Mouse (Mus musculus): ENCODE results near the gene Golph3l.
"Not testable (repeated sequence)": the region's sequence is repeated elsewhere in the genome, so short reads cannot be mapped to it uniquely, and the experiment has no call there.

Golph3l gene

DNA sequence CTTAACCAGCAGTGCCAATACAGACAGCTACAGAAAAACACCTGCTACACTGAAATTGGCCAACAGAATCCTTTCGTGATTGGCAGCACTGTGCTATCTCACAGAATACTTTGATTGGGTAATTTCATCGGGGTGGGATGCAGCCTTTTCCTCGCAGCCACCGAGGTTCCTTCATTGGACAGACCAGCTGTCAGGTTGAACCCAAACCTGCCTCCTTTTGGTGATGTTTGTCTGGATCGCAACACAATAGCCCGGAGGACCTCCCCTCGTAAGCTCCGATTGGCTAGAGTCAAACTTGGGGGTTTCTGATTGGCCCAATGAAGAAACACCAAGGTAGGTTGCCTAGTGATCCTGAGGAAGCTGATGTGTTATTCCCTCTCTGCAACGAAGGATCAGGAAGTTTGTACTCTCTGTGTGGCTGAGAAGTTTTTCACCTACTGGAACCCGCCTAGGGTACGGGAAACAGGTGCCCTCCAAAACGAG lies at the start of gene Golph3l:
Gene Golph3l, plus strand, starts transcription at position 331 of the 483 bp plus-strand sequence.
- peak; percentile 94 for DNase-seq

DNA sequence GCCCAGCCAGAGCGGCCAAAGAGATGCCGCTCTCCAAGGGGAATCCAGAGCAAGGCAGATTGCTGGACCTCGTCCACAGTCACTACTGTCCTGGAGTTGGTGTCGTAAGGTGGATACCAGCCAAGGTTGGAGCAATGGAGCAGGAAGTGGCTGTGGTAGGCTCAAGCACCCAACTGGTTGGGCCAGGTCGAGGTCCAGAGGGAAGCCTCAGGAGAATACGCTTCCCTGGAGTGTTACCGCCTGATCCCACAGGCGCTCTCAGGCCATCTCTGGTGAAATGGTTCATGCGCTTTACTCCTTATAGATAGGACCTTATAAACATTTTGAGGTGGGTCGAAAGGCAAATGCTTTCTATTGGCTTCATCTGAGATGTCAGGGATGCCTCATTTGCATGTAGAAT lies 49.8 kb upstream of the Golph3l start:
- no peak for DNase-seq

DNA sequence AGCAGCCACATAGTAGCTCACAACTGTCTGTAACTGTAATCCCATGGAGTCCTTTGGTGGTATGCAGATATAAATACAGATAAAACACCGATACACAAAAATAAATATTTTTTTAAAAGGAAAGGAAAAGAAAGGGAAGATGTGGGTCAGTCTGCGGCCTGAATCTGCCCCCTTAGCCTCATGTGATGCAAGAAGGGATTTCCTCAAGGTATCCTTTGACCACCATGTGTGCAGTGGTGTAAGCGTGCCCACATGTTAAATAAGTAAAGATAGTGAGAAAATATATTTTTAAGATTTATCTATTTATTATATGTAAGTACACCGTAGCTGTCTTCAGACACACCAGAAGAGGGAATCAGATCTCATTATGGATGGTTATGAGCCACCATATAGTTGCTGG lies 48.9 kb upstream of the Golph3l start:
- DNase-seq, result no peak

DNA sequence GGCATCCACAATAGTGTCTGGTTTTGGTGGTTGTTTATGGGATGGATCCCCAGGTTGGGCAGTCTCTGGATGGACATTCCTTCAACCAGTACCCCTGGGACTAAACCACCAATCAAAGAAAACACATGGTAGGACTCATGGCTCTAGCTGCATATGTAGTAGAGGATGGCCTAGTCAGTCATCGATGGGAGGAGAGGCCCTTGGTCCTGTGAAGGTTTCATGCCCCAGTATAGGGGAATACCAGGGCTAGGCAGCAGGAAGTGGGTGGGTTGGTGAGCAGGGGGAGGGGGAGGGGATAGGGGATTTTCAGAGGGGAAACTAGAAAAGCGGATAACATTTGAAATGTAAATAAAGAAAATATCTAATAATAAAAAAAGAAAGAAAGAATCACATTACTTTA lies 47.5 kb upstream of the Golph3l start:
- DNase-seq, result not testable (repeated sequence)

DNA sequence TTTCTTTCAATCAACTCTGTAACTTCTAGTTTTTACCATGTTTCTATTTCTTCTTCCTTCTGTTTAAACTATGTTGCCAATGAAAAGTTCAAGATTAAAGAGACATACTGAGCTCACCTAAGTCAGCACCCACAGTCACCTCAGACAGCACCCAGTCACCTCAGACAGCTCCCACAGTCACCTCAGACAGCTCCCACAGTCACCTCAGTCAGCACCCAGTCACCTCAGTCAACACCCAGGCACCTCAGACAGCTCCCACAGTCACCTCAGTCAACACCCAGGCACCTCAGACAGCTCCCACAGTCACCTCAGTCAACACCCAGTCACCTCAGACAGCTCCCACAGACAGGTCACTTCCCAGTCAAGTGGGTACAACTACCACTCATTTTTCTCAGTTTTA lies 46.6 kb upstream of the Golph3l start:
- no peak for DNase-seq

DNA sequence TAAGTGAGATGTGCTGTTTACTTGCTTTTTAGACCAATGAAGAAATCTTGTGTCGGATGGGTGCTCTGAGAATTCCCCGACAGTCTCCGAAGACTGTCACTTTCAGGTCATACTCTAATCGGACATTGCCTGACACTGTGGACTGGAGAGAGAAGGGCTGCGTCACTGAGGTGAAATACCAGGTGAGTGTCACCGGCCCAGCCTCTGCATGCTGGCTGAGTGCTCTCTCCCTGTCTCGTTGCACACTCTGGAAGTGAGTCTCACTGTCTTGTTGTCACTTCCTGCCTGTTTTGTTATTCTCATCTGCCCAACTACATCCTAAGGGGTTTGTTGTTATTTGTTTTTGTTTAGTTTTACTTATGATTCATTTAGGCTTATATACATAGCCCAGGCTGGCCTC lies 45.8 kb upstream of the Golph3l start:
- DNase-seq, result no peak

DNA sequence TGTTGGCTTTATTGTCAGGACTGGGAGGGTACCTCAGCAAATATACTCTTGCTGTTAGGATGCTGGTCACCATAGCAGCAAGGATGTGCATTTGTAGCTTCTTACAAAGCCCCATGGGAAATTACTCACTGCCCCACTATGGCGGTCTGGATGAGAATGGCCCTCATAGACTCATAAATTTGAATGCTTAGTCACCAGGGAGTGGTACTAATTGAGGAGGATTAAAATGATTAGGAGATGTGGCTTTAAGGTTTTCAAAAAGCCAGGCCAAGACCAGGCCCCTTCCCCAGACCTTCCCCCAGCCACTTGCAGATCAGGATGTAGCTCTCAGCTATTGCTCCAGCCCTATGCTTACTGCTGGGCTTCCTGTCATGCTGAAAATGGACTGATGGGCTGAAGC lies 38.6 kb upstream of the Golph3l start:
- DNase-seq, result no peak

DNA sequence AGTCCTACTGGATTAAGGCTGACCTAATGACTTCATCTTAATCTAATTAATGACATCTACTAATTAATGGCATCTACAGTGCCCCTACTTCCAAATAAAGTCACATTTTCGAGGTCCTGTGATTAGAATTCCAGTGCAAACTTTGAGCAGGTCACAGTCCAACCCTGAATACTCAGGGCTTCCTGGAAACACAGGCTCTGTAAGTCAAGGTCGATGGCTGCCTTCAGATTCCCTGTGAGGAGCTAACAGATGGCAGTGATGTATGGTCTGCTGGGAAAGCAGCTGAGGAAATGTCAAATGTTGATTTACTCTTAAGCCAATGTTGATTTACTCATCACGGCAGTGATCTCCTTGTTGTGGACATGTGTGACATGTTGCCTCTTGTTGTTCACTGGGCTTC lies 34.7 kb upstream of the Golph3l start:
- no peak for DNase-seq

DNA sequence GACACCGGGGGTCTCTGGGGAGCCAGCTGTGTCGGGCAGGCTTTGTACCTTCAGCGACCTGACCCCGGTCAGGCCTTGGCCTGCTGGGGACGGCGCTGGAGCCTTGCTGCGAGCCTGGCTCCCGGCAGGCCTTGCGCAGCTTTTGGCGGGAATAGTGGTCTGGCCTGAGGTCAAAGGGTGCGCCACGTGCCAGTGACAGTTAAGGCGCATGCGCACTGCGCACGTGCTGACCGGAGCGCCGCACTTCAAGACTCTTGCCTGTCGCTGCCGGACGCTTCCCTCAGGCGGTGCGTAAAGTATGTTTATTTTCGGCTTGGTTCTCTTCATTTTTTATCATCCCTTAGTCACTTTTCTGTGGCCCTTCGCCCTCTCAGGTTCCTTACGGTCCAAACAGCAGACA lies 29.3 kb upstream of the Golph3l start, which contains the start of gene Hormad1:
Gene Hormad1, plus strand, starts transcription at position 241 of the 400 bp plus-strand sequence.
- DNase-seq, result no peak

DNA sequence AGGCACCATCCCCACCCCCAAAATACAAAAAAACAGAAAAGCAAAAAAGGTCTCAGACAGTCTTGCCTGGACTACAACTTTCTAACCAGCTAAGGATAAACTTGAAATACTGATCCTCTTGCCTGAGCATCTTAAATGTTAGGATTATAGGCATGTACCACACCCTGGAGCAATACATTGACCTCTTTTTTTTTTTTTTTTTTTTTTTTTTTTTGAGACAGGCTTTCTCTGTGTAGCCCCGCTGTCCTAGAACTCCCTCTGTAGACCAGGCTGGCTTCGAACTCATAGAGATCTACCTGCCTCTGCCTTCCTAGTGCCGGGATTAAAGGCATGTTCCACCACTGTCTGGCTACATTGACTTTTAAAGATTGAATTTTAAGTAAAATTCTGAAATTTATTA lies 28.0 kb upstream of the Golph3l start:
- no peak for DNase-seq

DNA sequence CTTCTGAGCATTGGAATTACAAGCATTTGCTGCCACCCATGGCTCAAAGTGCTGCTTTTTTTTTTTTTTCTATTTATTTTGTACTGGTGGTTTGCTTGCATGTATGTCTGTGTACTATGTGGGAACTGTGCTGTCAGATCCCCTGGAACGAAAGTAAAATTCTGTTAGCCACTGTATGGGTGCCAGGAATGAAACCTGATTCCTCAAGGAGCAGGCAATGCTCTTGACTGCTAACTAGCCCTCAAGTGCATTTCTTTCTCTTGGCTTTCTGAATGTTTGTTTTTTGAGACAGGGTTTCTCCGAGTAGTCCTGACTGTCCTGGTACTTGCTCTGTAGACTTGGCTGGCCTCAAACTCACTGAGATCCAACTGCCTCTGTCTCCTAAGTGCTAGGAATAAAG lies 26.9 kb upstream of the Golph3l start:
- DNase-seq, result no peak

DNA sequence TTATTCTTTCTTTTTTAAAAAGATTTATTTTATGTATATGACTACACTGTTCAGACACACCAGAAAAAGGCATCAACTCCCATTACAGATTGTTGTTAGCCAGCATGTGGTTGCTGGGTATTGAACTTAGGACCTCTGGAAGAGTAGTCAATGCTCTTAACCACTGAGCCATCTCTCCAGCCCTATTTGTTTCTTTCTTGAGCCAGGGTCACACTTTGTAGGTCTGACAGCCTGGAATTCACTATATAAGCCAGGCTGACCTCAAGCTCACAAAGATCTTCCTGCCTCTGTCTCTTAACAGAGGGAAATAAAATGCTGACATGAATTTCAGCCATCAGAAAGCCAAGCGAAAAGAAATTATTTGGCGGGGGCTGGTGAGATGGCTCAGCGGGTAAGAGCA lies 19.1 kb upstream of the Golph3l start:
- no peak for DNase-seq

DNA sequence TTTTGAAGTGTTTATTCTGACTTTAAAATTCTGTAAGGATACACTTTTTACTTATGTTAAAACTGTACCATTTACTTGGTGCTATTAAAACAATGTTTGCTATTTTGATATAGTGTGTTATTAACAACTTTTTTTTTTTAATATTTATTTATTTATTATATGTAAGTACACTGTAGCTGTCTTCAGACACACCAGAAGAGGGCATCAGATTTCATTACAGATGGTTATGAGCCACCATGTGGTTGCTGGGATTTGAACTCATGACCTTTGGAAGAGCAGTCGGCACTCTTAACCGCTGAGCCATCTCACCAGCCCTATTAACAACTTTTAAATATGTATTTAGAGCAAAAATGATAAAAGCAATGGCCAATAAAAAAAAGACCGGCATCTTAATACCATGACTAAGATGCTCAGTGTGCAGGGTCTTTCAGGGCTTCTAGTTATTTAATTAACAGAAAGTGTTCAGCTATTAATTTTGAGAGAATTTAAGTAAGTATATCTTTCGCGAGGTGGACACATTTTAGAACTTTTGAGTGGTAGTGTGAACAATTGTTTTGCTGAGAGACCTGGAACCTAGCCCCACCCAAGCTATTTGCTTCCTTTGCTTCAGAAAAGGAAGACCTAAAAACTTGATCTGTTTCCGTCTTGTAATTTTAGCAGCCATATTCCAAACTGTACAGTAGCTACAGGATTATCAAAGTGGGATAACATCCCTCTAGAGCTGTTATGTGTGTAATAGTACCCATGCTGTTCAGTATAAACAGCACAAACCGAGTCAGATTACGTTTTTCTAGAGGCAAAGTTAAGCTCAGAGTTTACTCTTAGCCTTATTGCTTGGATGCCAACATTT lies 755 bp upstream of the Golph3l start:
- DNase-seq, result no peak

DNA sequence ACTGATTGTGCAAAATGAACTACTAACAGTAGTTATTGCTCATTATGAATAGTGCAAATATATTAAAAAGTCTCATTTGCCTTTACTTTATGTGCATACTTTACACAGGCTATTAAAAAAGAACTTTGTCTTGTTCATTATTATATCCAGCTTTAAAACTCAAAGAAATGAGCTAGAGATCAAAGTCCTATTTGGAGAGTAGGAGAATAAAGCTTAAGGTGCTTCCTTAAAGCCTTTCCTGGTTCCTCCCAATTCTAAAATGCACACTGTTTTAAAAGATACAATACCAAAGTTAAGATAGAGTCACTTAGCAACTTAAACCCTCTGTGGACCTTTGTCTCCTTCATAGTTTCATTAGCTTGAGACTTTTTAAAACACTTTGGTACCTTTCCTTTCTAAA lies 10.0 kb downstream of the Golph3l start:
- no peak for DNase-seq

DNA sequence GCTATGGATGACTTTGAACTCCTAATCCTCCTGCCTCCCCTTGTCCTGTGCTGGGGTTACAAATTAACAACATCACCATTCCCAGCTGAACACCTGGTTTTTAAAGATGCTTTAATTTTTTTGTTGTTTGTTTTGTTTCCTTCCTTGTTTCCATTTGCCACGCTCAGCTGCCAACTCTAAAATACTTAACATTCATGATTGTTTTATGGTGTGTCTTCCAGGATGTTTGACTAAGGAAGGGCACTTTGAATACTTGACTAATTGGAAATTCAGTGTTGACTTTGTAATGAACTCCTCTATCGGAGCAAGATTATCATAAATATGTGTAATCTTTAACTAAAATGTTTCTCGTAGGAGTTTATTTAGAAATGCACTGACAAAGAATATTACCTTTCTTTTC lies 12.6 kb downstream of the Golph3l start:
- no peak for DNase-seq

DNA sequence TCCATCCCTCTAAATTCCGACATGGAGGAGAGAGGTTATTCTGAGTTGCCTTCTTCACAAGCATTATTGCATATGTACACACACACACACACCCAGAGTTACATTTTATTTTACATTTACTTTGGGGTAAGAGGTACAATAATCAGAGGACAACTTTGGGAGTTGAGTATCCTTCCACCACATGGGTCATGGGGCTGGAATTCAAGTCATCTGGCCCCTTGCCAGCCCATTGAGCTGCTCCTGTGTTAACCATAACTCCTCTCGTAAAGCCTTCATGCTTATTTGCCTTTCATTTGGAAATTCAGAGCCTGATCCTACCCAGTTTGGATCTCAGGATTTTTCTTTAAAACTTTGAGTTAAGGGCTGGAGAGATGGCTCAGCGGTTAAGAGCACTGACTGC lies 17.4 kb downstream of the Golph3l start:
- peak; percentile 55 for DNase-seq

DNA sequence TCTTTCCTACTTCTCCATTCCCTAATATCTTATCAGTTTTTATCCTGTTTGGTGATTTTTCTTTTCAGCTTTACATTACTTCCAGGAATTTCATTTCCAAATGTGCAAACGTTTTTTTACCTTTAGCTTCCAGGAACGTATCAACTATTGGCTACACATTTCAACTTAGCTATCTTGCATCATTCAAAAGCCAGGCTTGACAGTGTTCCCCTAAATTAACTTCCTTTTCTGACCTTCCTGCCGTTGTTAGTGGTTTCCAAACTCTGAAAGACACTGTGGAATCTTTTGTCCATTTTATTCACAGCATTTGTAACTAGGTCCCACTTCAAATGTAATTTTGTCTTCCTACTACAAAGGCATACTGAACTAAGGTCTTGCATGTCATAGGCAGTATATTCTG lies 20.5 kb downstream of the Golph3l start:
- no peak for DNase-seq

DNA sequence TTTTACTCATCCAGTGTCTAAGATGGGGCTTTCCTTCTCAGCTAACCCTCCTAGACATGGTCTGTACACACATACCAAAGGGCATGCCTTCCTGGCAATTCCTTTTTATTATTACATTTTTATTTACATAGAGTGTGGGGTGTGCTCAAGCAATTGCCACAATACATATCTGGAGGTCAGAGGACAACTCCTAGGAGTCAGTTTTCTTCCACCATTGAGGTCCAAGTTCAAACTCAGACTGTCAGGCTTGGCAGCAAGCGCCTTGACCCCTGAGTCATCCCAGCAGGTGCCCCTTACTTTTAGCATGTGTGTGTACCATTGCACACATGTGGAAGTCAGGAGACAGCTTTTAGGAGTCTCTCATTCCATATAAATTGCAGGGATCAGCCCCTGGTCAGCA lies 25.3 kb downstream of the Golph3l start:
- no peak for DNase-seq

DNA sequence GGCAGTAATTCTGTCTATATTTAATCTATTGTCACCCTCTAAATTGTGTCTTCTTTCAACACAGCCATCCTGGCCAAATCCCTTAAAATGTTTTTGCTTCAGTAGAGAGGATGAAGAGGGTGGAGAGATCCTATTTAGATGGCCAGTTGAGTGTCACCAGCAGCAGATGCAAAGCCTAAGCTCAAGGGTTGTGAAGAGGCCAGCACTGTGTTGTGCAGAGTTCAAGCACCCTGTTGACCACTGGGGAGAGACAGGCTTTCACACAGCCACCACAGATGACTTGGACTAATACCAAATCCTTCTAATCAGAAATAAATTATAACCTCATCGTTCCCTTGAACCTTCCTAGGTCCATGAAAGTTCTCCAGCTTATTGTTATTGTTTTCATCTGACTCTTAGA lies 29.8 kb downstream of the Golph3l start:
- DNase-seq, result no peak

DNA sequence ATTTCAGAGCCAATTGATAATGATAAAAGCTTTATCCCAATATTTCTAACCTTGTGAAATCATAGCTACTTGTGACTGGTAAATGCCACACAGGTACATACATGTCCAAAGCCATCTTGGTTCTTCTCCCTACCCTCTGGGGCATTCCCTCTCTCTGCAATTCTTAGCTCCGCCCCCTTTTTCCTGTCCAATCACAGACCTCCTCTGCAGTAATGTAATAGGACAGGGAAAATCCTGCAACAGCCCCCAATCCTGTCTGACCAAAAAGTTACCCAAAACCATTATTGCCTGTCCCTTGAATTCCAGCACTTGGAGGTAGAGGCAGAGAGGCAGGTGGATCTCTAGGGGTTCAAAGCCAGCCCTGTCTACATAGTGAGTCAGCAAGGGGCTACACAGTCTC lies 32.5 kb downstream of the Golph3l start:
- DNase-seq, result no peak

DNA sequence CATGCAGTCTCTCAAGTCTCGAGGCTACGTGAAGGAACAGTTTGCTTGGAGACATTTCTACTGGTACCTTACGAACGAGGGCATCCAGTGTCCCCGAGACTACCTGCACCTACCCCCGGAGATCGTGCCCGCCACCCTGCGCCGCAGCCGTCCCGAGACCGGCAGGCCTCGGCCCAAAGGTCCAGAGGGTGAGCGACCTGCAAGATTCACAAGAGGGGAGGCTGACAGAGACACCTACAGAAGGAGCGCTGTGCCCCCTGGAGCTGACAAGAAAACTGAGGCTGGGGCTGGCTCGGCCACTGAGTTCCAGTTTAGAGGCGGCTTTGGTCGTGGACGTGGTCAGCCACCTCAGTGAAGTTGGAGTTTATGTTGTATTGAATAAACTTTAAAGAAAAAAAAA lies 33.7 kb downstream of the Golph3l start:
- not testable (repeated sequence) for DNase-seq

DNA sequence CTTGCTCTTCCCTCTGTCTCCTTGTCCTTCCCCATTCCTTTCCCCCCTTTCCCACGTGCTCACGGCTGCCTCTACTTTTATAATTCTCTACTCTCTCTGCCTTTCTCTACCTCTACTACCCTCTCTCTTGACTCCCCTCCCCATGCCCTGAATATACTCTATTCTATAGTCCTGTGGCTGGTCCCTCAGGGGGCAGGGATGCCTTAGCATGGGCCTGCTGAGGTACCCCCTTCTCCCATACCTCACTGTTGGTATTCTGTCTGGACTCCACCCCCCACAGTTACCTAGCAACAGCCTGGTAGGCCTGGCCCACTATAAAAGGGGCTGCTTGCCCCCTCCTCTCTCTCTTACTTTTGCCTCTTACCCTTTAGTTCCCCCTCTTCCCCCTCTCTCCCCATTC lies 34.8 kb downstream of the Golph3l start:
- no peak for DNase-seq

DNA sequence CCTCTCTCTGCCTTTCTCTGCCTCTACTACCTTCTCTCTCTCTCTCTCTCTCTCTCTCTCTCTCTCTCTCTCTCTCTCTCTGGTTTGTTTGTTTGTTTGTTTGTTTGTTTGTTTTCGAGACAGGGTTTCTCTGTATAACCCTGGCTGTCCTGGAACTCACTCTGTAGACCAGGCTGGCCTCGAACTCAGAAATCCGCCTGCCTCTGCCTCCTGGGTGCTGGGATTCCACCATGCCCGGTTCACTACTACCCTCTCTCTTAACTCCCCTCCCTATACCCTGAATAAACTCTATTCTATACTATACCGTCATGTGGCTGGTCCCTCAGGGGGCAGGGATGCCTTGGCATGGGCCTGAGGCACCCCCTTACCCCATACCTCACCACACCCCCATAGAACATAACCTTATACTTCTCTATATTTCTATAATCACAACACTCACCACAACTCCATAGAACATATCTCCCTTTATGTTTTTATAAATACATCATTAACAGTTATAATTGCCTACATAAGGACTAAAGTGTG lies 35.3 kb downstream of the Golph3l start:
- not testable (repeated sequence) for DNase-seq

DNA sequence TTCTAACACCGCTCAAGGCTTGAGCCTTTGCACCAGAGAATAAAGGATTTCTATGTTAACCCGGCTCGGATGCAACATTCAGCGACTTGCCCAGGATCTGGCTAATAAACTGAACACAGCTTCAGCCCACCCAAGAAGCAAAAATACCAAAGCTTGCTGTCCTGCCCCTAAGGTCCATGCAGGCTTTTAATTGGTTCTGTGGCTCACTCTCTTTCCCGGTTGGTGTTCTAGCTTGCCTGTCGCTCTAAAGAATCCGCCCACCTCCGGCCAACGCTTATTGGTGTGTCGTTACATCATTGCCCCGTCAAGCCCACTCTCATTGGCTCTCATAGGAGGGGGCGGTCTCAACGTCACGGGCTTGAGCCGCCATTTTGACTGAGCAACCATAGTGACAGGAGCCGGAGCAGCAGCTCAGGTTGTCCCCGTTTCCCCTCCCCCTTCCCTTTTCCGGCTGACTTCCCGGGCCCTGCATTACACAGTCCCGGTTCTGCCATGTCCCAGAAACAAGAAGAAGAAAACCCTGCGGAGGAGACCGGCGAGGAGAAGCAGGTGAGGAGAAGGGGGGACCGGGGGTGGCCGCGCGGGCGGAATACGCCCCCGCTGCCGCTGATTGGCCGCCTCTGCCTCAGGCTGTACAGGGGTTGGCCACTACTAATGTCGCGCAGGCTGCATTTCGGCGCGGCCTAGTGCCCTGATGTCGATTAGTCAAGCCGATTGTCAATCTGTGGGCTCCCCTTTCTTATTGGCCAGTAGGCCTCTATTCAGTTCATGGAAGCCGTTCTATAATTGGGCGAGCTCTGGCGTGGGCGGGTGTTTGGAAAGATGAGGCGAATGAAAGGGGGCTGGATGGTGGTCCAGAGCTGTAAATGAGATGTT lies 36.1 kb downstream of the Golph3l start, which contains the start of gene Ensa:
Gene Ensa, plus strand, starts transcription at position 366 of the 876 bp plus-strand sequence.
- peak; percentile 98 for DNase-seq

Data from kidney, postnatal 10 days (tissue).